Mouse (Mus musculus): Measurements from ENCODE around the gene Polg. TPM values are rescaled to one million over a fixed set of nuclear protein-coding genes. Genes with fewer than 3 reads are reported as not detected.

Polg gene
- polyA plus RNA-seq, 1 experiment: 30.9 TPM

- Histone ChIP-seq H3K36me3 (ENCODE audit: control insufficient read depth, insufficient read depth) (no peaks in the 10 kb centered on the region), H3K27me3 (ENCODE audit: control insufficient read depth, insufficient read depth, insufficient read length) (peaks cover 6% of the 10 kb centered on the region), H3K79me2 (ENCODE audit: control insufficient read depth, insufficient read depth) (no peaks in the 10 kb centered on the region), H3K4me2 (ENCODE audit: low read depth) (no peak overlapping the region), H3K4me3 (no peak overlapping the region), H3ac (ENCODE audit: control insufficient read depth, insufficient read length) (no peak overlapping the region)
- TF ChIP-seq MYOD1 (IDR thresholded peaks at IDR 0.05; ENCODE audit: control insufficient read depth in 1 of 3, insufficient read length in 2 of 3, low read depth in 2 of 3) (no peak), POLR2AphosphoS2 (IDR thresholded peaks at IDR 0.05; ENCODE audit: insufficient read length, low read depth) (no peak), E2F4 (IDR thresholded peaks at IDR 0.05; ENCODE audit: insufficient read depth) (no peak)
Observed at GRCm38 (mm10) chr7:79472792-79473191, 6.6 kb upstream of the Polg start.

GRCm38 (mm10) chr7:79471436-79471835 lies 5.3 kb upstream of the Polg start:
- Histone ChIP-seq H3K36me3 (ENCODE audit: control insufficient read depth, insufficient read depth) (no peaks in the 10 kb centered on the region), H3ac (ENCODE audit: control insufficient read depth, insufficient read length) (no peak overlapping the region), H3K4me2 (ENCODE audit: low read depth) (no peak overlapping the region), H3K79me2 (ENCODE audit: control insufficient read depth, insufficient read depth) (no peaks in the 10 kb centered on the region), H3K27me3 (ENCODE audit: control insufficient read depth, insufficient read depth, insufficient read length) (peaks cover 4% of the 10 kb centered on the region), H3K4me3 (no peak overlapping the region)
- TF ChIP-seq TCF3 (IDR thresholded peaks at IDR 0.05; ENCODE audit: insufficient read length, low read depth): no peak
- no peak for TF ChIP-seq POLR2A (IDR thresholded peaks at IDR 0.05; ENCODE audit: insufficient read length, low read depth)
- TF ChIP-seq E2F4 (IDR thresholded peaks at IDR 0.05; ENCODE audit: insufficient read depth): no peak
- TF ChIP-seq MYOG (IDR thresholded peaks at IDR 0.05; ENCODE audit: control insufficient read depth in 1 of 3, insufficient read depth in 1 of 3, insufficient read length in 2 of 3, low read depth in 2 of 3): no peak
- no peak for TF ChIP-seq POLR2AphosphoS2 (IDR thresholded peaks at IDR 0.05; ENCODE audit: insufficient read length, low read depth)
- no peak for TF ChIP-seq TCF12 (IDR thresholded peaks at IDR 0.05; ENCODE audit: insufficient read depth, poor library complexity, severe bottlenecking)
- no peak for TF ChIP-seq SRF (IDR thresholded peaks at IDR 0.05; ENCODE audit: control insufficient read depth, insufficient read length, low read depth)
- no peak for TF ChIP-seq USF1 (IDR thresholded peaks at IDR 0.05; ENCODE audit: low read depth)
- TF ChIP-seq MAX (IDR thresholded peaks at IDR 0.05; ENCODE audit: low read depth): no peak
- TF ChIP-seq CEBPB (IDR thresholded peaks at IDR 0.05; ENCODE audit: insufficient read depth, poor library complexity, severe bottlenecking): no peak
- TF ChIP-seq REST (IDR thresholded peaks at IDR 0.05; ENCODE audit: insufficient read depth, insufficient read length): no peak

- Histone ChIP-seq H3K4me2 (ENCODE audit: low read depth) (no peak overlapping the region), H3K4me3 (no peak overlapping the region), H3K79me2 (ENCODE audit: control insufficient read depth, insufficient read depth) (no peaks in the 10 kb centered on the region), H3K36me3 (ENCODE audit: control insufficient read depth, insufficient read depth) (no peaks in the 10 kb centered on the region), H3ac (ENCODE audit: control insufficient read depth, insufficient read length) (no peak overlapping the region), H3K27me3 (ENCODE audit: control insufficient read depth, insufficient read depth, insufficient read length) (no peaks in the 10 kb centered on the region)
- TF ChIP-seq POLR2A (IDR thresholded peaks at IDR 0.05; ENCODE audit: insufficient read length, low read depth): no peak
- no peak for TF ChIP-seq E2F4 (IDR thresholded peaks at IDR 0.05; ENCODE audit: insufficient read depth)
- no peak for TF ChIP-seq POLR2AphosphoS2 (IDR thresholded peaks at IDR 0.05; ENCODE audit: insufficient read length, low read depth)
- no peak for TF ChIP-seq MYOD1 (IDR thresholded peaks at IDR 0.05; ENCODE audit: control insufficient read depth in 1 of 3, insufficient read length in 2 of 3, low read depth in 2 of 3)
- no peak for TF ChIP-seq MYOG (IDR thresholded peaks at IDR 0.05; ENCODE audit: control insufficient read depth in 1 of 3, insufficient read depth in 1 of 3, insufficient read length in 2 of 3, low read depth in 2 of 3)
- TF ChIP-seq TCF12 (IDR thresholded peaks at IDR 0.05; ENCODE audit: insufficient read depth, poor library complexity, severe bottlenecking): no peak
Observed at GRCm38 (mm10) chr7:79470718-79471117, 4.6 kb upstream of the Polg start.

- no peak overlapping the region for H3K4me2 ChIP-seq (ENCODE audit: low read depth)
- H3K27me3 ChIP-seq (ENCODE audit: control insufficient read depth, insufficient read depth, insufficient read length): no peaks in the 10 kb centered on the region
- peaks cover 5% of the 10 kb centered on the region for H3K79me2 ChIP-seq (ENCODE audit: control insufficient read depth, insufficient read depth)
- no peak overlapping the region for H3K4me3 ChIP-seq
- H3ac ChIP-seq (ENCODE audit: control insufficient read depth, insufficient read length): no peak overlapping the region
- no peak for TF ChIP-seq CEBPB (IDR thresholded peaks at IDR 0.05; ENCODE audit: insufficient read depth, poor library complexity, severe bottlenecking)
- no peak for TF ChIP-seq REST (IDR thresholded peaks at IDR 0.05; ENCODE audit: insufficient read depth, insufficient read length)
- no peak for TF ChIP-seq TCF12 (IDR thresholded peaks at IDR 0.05; ENCODE audit: insufficient read depth, poor library complexity, severe bottlenecking)
- TF ChIP-seq TCF3 (IDR thresholded peaks at IDR 0.05; ENCODE audit: insufficient read length, low read depth): no peak
- no peak for TF ChIP-seq E2F4 (IDR thresholded peaks at IDR 0.05; ENCODE audit: insufficient read depth)
- TF ChIP-seq POLR2AphosphoS2 (IDR thresholded peaks at IDR 0.05; ENCODE audit: insufficient read length, low read depth): no peak
- TF ChIP-seq MYOD1 (IDR thresholded peaks at IDR 0.05; ENCODE audit: control insufficient read depth in 1 of 3, insufficient read length in 2 of 3, low read depth in 2 of 3): no peak
- TF ChIP-seq POLR2A (IDR thresholded peaks at IDR 0.05; ENCODE audit: insufficient read length, low read depth): no peak
- TF ChIP-seq MAX (IDR thresholded peaks at IDR 0.05; ENCODE audit: low read depth): no peak
- TF ChIP-seq MYOG (IDR thresholded peaks at IDR 0.05; ENCODE audit: control insufficient read depth in 1 of 3, insufficient read depth in 1 of 3, insufficient read length in 2 of 3, low read depth in 2 of 3): no peak
- TF ChIP-seq SRF (IDR thresholded peaks at IDR 0.05; ENCODE audit: control insufficient read depth, insufficient read length, low read depth): no peak
- TF ChIP-seq USF1 (IDR thresholded peaks at IDR 0.05; ENCODE audit: low read depth): no peak
- H3K36me3 ChIP-seq (ENCODE audit: control insufficient read depth, insufficient read depth): no peaks in the 10 kb centered on the region
Observed at GRCm38 (mm10) chr7:79469766-79470165, 3.6 kb upstream of the Polg start.

GRCm38 (mm10) chr7:79468994-79469393 lies 2.8 kb upstream of the Polg start:
- Histone ChIP-seq H3ac (ENCODE audit: control insufficient read depth, insufficient read length) (no peak overlapping the region), H3K4me3 (no peak overlapping the region), H3K4me2 (ENCODE audit: low read depth) (no peak overlapping the region), H3K79me2 (ENCODE audit: control insufficient read depth, insufficient read depth) (peaks cover 10% of the 10 kb centered on the region), H3K36me3 (ENCODE audit: control insufficient read depth, insufficient read depth) (no peaks in the 10 kb centered on the region), H3K27me3 (ENCODE audit: control insufficient read depth, insufficient read depth, insufficient read length) (no peaks in the 10 kb centered on the region)
- TF ChIP-seq MAX (IDR thresholded peaks at IDR 0.05; ENCODE audit: low read depth) (no peak), TCF3 (IDR thresholded peaks at IDR 0.05; ENCODE audit: insufficient read length, low read depth) (no peak), REST (IDR thresholded peaks at IDR 0.05; ENCODE audit: insufficient read depth, insufficient read length) (no peak), SRF (IDR thresholded peaks at IDR 0.05; ENCODE audit: control insufficient read depth, insufficient read length, low read depth) (no peak), USF1 (IDR thresholded peaks at IDR 0.05; ENCODE audit: low read depth) (no peak), POLR2AphosphoS2 (IDR thresholded peaks at IDR 0.05; ENCODE audit: insufficient read length, low read depth) (no peak), POLR2A (IDR thresholded peaks at IDR 0.05; ENCODE audit: insufficient read length, low read depth) (no peak), MYOD1 (IDR thresholded peaks at IDR 0.05; ENCODE audit: control insufficient read depth in 1 of 3, insufficient read length in 2 of 3, low read depth in 2 of 3) (no peak), E2F4 (IDR thresholded peaks at IDR 0.05; ENCODE audit: insufficient read depth) (no peak), MYOG (IDR thresholded peaks at IDR 0.05; ENCODE audit: control insufficient read depth in 1 of 3, insufficient read depth in 1 of 3, insufficient read length in 2 of 3, low read depth in 2 of 3) (no peak), CEBPB (IDR thresholded peaks at IDR 0.05; ENCODE audit: insufficient read depth, poor library complexity, severe bottlenecking) (no peak), TCF12 (IDR thresholded peaks at IDR 0.05; ENCODE audit: insufficient read depth, poor library complexity, severe bottlenecking) (no peak)
